Mouse (Mus musculus) left cerebral cortex, postnatal 36 days (tissue): ENCODE measurements at regions not wholly inside any gene's neighbourhood (a gene's known extent, or its start where the extent isn't known, plus 50 kb on each side); places are given as distances from the start of the nearest gene placed in this dataset.

Source experiments
- DNase-seq, 2 experiments: peaks; one replicate each; pipeline ENCODE4 v3.0.0; 2021 to 2022; ENCODE audit warnings: low spot score in 2 of 2, mixed read lengths in 1 of 2
- intact Hi-C: fragments of 180-260 bp; cut with DNase I; formaldehyde crosslinking; loops from one replicate; pipeline ENCODE4 v1.15.1; 2025

DNA sequence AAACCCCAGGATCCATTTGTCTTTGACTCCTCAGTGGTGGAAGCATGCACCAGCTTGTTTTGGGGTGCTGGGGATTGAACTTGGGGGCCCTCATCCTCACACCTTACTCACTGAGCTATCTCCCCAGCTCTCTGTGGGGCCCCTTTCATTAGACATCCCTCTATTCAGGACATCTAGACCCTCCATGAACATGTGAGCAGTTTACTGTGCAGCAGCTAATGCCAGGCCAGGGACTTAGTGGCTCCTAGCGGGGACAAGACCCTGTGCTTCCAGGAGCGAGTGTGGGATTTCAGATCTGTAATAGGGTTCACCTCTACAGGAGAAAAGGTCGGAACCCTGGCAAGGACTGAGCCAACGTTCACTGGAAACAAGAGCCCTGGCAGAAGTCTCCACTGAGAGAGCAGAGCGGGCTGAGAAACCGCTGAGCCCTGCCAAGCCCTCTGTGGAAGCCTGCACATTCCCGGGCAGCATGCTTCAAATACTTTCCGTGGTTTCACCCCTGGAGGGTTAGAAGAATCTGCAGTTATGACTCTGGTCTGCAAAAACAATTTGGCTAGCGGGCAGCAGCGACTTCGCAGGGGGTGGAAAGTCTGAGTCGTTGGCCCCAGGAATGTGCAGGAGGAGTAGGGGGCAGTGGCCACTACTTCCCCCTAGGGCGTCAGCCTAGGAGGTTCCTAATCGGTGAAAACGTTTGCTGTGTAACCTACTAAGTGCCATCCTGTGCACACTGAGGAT is 125.6 kb downstream of the Smad6 start:
- DNase-seq: no peak
- intact Hi-C loops: no loop called here

GRCm38 (mm10) chr9:63892235-63892971 is 129.5 kb downstream of the Smad6 start:
- intact Hi-C loops: no loop called here
- DNase-seq: no peak

DNA sequence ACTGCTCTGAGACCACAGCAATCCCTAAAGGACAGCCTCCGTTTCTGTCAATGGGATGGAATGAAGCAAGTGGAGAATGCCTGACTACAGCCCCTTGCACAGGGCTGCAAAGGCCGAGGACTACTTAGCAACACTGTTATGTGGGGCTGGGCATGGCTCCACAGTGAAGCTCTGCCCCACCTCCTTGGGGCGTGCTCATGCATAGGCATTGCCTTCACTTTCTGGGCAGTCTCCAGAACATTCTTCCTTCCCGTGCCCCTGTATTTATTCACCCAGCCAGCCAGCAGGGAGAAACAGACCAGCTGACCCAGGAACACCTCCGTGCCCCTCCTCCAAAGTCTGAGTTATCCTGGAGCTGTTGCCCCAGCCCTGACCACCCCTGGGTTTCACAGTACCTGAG is 131.1 kb downstream of the Smad6 start:
- no peak for DNase-seq
- intact Hi-C loops: no loop called here

- intact Hi-C loops: no loop called here
- DNase-seq: no peak
Observed at GRCm38 (mm10) chr9:63889570-63889969, 131.8 kb upstream of the Smad3 start.

DNA sequence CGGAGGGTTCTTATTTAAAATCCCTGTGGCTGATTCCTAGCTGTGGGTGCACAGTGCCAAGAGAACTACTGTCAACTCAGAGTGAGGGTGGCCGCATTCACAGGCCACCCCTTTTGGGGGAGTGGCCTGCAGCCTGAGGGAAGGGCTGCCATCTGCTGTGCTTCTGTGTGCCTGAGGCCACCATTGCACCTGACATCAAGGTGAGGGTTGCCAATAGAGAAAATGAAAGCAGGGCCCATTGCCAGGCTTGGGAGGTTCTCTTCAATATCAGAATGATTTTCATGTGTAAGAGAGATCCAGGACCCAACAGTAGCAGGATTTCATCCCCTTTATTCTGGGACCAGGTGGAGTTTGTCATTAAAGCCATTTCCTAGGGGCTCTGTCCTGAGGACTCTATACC is 127.2 kb upstream of the Smad3 start:
- intact Hi-C loops: no loop called here
- DNase-seq: no peak

DNA sequence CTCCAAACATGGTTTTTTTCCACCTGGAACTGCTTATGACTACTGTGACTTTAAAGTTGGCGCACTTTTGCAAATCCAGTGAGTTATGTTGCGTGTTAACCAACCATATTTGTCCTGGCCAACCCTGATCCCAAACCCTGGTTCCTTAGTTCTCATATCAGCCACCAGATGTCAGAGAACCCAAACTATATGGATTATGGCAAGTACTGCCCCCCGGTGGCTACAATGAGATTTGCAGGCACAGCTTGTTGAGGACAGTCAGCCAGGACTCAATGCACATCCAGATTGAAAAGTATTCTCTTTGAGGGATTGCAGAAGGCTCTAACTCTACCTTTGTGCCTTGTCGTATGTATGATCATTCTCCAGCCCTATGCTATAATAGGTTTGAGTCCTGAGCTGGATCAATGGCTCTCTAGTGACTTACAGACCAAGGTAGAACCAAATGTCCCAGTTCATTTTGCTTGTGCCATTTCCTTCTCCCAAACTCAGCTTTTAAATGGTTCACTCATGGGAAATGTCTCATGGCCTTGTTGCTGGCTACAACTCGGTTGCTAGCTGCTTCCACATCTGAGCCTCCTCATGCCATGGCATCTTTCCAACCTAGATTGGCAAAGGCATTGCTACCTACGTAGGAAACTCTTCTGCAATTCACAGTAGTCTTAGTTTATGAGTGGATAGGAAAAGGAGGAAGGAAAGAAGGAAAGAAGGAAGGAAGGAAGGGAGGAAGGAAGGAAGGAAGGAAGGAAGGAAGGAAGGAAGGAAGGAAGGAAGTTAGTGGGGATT is 126.1 kb upstream of the Smad3 start:
- intact Hi-C loops: no loop called here
- no peak for DNase-seq

- intact Hi-C loops: no loop called here
Observed at GRCm38 (mm10) chr9:63881692-63882091, 123.9 kb upstream of the Smad3 start.

GRCm38 (mm10) chr9:63881261-63881563 is 123.4 kb upstream of the Smad3 start:
- intact Hi-C loops: no loop called here
- no peak for DNase-seq

More at GRCm38 (mm10) chr9:63881692-63882091, 123.9 kb upstream of the Smad3 start:
- no peak for DNase-seq

GRCm38 (mm10) chr9:63880487-63881260 is 122.9 kb upstream of the Smad3 start:
- intact Hi-C loops: no loop called here
- DNase-seq: no peak

DNA sequence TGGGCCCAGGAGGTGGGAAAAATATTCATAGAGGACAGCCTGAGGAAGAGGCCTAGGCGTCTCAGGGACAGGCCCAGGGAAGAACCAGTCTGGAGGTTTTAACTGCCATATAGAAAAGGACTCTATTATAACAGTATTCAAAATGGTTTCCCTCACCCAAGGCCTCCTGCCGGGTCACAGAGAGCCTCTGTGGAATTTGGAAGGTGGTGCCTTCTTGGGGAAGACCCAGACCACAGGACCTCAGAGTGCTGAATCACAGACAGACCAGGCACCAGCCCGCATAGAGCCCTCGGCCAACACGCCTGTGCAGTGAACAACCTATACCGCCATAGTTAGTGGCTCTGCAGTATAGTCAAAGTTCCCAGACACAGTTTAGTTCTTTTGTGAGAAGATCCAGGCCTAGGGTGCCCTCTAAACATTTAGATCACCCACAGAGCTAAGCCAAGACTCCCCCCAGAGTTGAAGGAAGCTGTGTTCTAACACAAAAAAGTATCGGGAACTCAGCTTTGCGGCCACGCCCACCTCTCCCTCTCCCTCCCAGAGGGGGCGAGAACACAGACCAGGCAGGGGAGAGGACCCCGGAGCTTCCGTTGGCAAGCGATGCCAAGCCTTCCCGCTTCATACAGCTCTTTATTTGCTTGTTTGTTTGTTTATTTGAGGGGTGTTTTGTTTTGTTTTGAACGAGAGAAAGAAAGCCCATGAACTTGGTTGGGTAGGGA is 122.1 kb upstream of the Smad3 start:
- intact Hi-C loops: no loop called here
- no peak for DNase-seq

- no peak for DNase-seq
- intact Hi-C loops: no loop called here
Observed at GRCm38 (mm10) chr9:63877864-63878263, 120.1 kb upstream of the Smad3 start.

DNA sequence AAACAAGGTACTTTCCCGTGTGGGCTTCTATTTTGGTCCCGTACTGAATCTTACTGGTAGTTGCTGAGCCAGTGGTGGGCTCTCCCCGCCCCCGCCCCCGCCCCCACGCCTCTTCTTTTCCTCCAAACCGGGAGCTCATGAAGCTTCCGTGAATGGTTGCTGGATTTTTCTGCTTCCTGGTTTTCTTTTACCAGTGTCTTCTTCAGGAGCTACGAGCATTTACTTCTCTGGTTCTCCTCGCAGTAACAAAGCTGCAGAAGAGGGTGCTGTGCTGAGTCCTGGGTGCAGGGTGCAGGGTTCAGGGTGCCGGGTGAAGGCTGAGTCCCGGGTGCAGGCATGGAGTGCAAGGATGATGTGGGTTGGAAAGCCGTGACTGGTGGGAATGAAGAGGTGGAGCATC is 119.1 kb upstream of the Smad3 start:
- no peak for DNase-seq
- intact Hi-C loops: no loop called here

GRCm38 (mm10) chr9:63876023-63876422 is 118.2 kb upstream of the Smad3 start:
- intact Hi-C loops: no loop called here
- no peak for DNase-seq

- no peak for DNase-seq
- intact Hi-C loops: no loop called here
Observed at GRCm38 (mm10) chr9:63875193-63875592, 117.4 kb upstream of the Smad3 start.

DNA sequence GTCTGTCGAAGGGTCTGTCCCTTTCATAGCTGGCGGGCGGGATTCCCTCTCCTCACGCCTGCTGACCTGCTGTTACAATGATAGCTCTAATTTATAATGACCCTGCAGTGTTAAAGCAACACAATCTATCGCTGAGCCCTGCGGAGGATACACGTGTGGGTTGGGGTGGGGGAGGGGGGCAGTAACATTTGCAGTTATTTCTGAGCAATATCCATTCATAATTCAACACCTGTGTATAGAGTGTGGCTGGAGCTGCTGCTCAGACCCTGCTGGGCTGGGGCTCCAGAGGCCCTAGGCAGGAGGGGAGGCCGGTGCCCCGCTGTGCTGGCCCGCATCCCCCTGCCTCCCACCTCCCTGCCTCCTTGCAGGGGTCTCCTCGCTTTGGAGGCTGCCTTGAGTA is 106.6 kb upstream of the Smad3 start:
- intact Hi-C loops: no loop called here
- no peak for DNase-seq

- no peak for DNase-seq
- intact Hi-C loops: no loop called here
Observed at GRCm38 (mm10) chr9:63863328-63863727, 105.5 kb upstream of the Smad3 start.

GRCm38 (mm10) chr9:63862427-63862826 is 104.6 kb upstream of the Smad3 start:
- DNase-seq: no peak
- intact Hi-C loops: no loop called here

DNA sequence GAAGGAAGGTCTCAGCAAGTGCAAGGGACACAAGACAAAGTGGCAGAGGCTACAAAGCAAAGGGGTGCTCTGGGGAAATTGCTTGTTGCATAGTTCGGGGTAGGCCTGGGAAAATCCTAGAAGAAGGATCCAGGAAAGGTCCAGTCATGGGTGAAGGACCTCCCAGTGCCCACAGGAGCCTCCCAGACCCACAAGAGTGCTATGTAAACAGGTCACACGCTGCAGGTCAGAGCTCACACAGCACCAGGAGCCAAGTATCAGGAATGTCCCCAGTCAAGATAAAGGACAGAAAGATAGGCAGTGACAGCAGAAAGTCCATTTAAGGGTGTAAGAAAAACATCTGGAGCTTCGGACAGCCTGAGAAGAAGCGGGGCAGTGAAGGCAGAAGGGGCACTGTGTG is 103.6 kb upstream of the Smad3 start:
- intact Hi-C loops: no loop called here
- DNase-seq: no peak

DNA sequence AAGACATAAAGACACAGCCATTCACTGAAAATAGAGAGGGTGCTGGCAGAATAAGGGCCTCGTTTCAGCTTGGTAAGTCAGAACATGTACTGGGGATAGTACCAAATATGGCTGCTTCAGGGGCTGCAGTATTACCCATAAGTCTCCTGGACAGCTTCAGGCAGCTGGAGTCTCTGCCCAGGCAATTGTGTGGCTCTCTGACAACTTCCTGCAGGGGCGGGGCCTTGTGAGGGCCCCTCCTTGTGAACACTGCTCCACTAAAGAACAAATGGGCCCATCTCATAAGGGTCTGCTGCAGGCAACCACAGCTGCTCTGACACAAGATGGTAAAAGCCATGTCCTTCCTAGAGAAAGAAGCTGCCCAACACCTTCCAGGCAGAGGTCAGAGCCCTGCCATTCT is 102.4 kb upstream of the Smad3 start:
- intact Hi-C loops: no loop called here
- no peak for DNase-seq
